Mouse (Mus musculus): Measurements from ENCODE around the gene Pax3. TPM values are rescaled to one million over a fixed set of nuclear protein-coding genes. Genes with fewer than 3 reads are reported as not detected.

Pax3 gene
- total RNA-seq, 2 experiments from 2014 or later: not detected

GRCm38 (mm10) chr1:78060850-78061249 is 136.1 kb downstream of the Pax3 start:
- DNase-seq: no peak

- DNase-seq: no peak
Observed at GRCm38 (mm10) chr1:78057939-78058338, 139.0 kb downstream of the Pax3 start.

GRCm38 (mm10) chr1:78053677-78054076 is 143.3 kb downstream of the Pax3 start:
- no peak for DNase-seq

Other genes with a start within 250 kb of the Pax3 start
- gene Sgpp2, start 113.2 kb upstream of the Pax3 start, total RNA-seq (2021): under 1 TPM in 1 of 2 experiments, not detected in 1; 0.05 TPM